Mouse (Mus musculus) T-cell, adult 2 months (primary cell): ENCODE measurements around the gene Smim24.
A peak's percentile ranks its signal among the peaks of the same experiment; 100 is the strongest.

Experiments used
- DNase-seq: peaks from one replicate; pipeline ENCODE4 v3.0.0; 2022; ENCODE audit warnings: low spot score

The Smim24 gene

DNA sequence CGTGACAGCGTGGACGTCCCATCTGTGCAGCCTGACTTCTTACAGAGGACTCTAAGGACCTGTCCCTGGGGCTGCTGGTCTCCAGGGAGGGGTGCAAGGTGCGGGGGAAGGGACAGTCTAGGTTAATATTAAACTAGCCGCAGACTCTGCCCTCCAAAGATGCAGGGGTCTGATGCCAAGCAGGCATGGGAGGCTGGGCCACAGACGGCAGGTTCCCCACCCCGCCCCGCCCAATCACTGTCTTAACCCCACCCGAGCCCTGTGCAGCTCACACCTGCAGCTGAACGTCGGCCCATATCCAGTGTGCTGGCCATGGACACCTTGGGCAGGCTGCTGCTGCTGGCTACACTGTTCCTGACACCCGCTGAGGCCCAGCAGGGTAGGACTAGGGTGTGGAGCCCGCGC is at the start of gene Smim24:
Gene Smim24 (plus strand): TSS at position 271 of the 405 bp plus-strand sequence.
- DNase-seq = no peak

DNA sequence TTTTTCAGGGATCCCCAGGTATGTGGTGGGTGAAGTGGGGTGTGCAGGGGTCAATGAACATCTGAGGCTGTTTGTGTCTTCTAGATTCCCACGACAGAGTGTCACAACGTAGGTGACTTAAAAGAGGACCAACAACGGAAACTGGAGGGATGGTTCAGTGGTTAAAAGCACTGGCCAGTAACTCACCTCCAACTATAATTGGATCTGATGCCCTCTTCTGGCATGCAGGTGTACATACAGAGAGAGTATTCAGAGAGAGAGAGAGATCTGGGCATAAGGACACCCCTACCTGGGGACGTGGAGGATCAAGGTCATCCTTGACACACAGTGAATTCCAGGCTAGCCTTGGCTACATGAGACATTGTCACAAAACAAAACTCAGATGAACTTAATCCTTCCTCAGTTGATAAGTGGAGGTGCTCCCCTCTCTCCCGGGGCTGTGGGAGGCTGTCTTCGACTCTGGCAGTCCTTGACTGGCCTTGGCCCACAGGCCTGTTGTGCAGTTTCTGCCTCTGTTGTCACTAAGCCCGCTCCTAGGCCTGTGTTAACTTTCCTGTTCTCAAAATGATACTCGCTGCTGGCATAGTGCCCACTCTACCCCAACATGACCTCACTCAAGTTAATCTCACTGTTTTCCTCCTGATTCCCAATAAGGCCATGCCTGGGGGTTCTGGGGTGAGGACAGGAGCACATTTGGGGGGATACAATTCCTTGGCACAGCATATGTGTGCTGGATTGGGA is 48.3 kb upstream of the Smim24 start:
- DNase-seq = no peak

DNA sequence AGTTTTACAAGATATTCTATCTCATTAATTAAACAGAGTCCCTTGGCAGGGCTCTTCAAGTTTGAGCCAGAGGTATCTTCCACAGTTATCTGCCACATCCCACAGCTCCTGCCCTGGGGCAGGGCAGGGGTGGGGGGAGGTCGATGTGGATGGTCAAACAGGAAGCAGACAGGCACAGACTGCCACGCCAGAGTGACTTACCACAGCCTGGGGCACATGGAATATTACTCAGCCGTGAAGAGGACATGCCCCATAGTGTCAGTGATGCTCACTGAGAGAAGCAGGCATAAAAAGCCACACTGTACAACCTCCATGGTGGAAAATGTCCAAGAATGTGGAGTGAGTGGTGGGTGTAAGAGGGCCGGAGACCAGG is 47.7 kb upstream of the Smim24 start:
- DNase-seq = no peak

DNA sequence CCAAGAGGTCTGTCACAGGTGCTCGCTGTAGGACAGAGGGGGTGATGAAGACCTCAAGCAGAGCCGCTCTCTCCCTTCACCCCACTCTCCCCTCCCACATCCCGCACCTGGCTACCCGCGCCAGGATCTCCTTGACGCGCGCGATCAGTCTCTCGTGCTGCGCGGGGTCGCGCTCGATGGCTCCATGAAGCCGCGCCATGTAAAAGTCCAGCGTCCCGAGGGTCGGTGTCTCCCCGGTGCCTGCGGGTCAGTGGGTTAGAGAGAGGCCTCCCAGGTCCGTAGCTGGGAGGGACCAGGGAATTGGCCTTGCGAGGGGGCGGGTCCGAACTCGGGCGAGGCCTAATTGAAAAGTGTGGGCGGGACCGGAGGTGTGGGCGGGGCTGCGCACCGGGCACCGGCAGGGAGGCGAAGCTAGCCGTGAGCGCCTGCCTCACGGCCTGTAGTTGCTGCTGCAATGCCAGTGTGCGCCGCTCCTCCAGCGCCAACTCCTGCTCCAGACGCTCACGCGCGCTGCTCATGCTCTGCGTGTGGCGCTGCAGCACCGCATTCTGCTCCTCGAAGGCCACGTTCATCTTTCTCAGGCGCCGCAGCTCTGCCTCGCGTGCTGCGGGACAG is 46.3 kb upstream of the Smim24 start:
- DNase-seq = peak; percentile 50

GRCm38 (mm10) chr10:81349146-81349545 is 43.7 kb upstream of the Smim24 start:
- DNase-seq = no peak

DNA sequence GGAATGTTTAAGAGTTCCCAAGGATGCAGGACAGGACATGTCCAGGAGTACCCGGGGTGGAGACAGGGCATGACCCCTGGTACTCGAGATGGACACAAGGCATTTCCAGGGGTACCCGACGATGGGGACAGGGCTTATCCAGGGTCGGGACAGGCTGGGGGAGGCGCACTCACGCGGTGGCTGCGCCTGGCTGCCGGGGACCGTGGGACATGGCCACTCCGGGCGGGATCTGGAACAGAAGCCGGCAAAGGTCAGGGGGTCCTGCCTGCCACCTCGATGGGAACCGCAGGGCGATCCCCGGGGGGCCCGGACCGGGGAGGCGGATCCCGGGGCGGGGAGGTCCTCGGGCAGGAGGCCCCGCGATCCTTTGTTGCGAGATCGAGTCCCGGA is 42.9 kb upstream of the Smim24 start:
- no peak for DNase-seq

GRCm38 (mm10) chr10:81350351-81351063 is 42.3 kb upstream of the Smim24 start, which contains the start of gene Hmg20b:
Gene Hmg20b (minus strand): TSS chr10:81350480.
- DNase-seq = peak; percentile 98

DNA sequence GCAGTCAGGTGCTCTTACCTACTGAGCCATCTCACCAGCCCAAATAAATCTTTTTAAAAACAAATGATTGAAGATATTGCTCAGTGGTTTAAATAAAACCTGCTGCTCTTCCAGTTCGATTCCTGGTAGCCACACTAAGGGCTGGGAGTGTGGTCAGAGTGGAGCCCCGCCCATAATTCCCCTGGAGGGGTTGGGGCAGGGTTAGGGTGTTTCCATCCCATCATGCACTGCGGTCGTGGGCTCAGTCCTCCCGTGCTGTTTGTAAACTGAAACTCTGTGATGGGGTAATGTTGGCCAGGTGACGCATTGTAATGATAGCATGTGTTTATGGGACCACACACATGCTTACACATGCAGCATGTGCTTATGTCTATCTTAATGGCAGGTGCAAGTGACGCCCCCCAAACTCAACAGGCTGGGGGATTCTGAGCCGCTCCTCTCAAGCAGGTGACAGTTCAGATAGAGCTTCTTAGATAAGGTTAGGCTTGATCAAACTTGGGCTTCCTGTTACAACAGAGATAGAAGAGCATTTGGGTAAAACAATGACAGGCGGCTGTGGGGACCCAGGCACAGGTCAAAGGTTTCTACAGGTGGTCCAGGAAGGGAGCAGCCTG is 41.1 kb upstream of the Smim24 start:
- DNase-seq = peak; percentile 66

- no peak for DNase-seq
Measured at GRCm38 (mm10) chr10:81354738-81355477, 37.9 kb upstream of the Smim24 start.

- no peak for DNase-seq
Measured at GRCm38 (mm10) chr10:81355533-81355932, 37.3 kb upstream of the Smim24 start.

DNA sequence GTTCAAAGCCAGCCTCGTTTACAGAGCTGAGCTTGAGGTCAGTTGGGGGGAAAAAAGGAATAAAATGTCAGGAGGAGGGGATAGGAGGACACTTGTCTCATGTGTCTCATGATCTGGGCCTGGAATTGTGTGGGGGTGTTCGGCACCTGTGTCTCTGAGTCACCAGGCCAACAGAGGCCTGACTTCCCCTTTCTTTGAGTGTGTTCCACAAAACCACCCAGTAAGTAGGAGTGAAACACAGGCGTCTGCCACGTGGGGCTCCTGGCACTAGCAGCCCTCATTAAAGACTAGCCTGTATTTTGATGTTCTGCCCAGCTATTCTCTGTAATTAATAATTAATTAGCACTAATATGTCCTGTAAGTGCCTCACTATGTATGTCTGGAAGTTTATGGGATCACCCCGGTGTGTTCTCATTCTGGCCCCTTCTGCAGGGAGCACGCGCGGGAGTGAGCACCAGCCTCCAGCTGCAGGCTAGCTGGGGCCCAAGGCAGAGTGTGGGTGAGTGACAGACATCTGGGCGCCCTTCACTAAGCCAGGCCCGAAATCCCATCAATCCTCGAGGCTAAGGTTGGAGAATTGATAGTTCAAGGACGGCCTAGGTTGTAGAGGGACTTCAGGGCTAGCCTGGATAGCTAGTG is 36.4 kb upstream of the Smim24 start:
- no peak for DNase-seq

DNA sequence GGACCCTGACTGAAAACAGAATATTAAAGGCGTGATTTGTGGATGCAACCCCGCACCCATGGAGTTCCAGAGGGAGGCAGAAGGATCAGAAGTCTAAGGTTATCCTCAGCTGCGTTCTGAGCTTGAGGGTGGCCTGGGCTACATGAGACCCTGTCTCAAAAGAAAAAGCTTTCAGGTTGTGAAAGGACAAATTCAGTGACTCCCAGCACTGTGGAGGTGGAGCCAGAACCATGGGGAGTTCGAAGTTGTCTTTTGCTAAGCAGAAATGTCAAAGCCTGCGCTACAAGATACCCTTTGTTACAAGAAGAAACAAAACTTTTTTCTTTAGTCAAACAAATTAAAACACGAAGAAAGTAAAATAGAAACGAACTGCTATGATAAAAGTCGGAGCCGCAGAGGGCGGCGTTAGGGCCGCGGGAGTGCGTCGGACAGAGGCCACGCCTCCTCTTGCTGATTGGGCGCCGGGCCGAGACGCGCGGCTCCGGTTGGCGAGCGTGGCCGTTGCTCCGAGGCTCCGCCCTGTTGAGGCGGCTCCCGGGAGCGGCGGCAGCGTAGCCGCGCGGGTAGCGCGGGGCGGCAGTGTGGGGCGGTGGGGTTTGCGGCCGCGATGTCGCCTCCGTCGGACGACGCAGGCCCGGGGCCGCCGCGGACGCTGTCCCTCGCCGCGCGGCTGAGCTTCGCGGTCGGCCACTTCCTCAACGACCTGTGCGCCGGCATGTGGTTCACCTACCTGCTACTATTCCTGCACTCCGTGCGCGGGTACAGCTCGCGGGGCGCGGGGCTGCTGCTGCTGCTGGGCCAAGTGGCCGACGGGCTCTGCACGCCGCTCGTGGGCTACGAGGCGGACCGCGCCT is 35.6 kb upstream of the Smim24 start, which contains the start of gene Mfsd12:
Gene Mfsd12 (plus strand): TSS at position 501 of the 854 bp plus-strand sequence.
- DNase-seq = peak; percentile 87

- DNase-seq = no peak
Measured at GRCm38 (mm10) chr10:81358209-81358608, 34.6 kb upstream of the Smim24 start.

- no peak for DNase-seq
Measured at GRCm38 (mm10) chr10:81358841-81359240, 34.0 kb upstream of the Smim24 start.

- DNase-seq = no peak
Measured at GRCm38 (mm10) chr10:81360721-81361120, 32.1 kb upstream of the Smim24 start.

DNA sequence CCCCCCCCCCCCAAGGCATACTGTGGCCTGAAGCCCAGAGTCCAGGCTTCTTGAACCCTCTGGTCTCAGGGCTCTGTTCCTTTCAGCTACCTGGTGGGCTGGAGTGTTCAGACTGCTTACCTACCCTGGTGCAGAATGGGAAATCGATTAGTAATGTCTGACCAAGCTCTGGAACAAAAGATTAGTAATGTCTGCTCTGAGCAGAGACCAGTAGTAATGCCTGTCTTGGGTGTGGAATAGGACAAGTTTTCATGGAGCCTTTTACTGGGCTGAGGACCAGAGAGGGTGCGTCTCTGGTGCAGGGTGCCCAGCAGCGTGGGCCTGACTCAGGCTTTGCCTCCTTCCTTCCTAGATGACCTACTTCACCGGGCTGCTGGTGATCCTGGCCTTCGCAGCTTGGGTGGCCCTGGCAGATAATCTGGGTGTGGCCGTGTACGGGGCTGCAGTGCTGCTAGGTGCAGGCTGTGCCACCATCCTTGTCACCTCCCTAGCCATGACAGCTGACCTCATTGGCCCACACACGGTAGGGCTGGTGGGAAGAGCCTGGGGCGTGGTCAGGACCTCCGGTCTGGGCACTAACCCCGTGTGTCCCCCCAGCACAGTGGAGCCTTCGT is 30.4 kb upstream of the Smim24 start:
- DNase-seq = no peak

DNA sequence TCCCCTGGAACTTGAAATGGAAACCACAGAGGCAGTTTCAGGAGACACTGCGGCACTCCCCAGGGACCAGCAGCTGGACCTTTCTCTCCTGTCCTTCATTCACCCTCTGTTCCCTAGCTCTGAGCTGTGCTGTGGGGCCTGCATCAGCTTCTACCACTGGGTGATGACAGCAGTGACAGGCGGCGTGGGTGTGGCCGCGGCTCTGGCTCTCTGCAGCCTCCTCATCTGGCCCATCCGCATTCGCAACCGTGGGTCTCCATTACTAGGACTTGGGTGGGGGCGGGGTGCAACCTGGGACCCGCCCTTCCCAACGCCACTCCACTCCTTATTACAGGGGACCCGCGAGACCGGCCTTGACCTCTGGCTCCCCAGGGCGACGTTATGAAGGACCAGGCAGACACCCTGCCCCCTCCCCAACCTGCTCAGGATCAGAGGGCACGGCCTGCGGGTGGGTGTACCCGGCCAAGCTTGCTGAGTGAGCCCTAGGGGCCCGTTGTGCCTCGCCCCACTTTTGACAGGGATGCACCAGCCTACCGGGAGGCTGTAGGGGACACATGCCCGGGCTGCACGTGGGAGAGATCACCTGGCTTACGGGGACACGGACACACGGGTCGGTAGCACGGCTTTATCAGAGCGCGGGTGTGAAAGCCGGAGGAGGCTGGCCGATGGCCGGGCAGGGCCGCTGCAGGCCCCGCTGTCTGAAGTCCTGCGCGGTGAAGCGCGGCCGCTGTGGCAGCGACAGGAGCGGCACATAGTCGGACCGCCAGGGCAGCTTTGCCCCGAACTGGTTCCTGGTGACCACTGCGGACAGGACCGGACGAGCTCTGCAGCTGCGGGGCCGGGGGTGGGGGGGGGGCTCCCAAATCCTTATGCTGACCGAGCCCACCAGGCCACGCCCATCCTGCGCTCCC is 29.2 kb upstream of the Smim24 start:
- DNase-seq = no peak

DNA sequence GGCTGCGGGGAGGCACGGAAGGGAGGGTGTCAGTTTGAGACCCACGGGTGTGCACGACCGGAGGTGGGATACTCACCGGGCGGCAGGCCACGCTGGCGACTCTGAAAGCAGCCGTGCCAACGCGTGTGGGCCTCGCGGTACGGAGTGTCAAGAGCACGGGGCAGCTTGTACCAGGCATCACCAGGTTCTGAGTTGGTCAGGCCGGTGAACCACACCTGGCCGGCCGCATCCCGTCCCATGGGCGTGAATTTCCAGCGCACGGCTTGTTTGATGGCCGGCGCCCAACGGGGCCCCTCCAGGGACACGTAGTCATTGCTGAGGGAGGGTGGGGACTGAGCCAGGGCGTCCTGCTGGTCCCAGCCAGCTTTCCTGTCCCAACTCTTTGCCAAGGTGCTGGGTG is 28.2 kb upstream of the Smim24 start:
- no peak for DNase-seq

GRCm38 (mm10) chr10:81365073-81365472 is 27.8 kb upstream of the Smim24 start:
- DNase-seq = no peak
